Mouse (Mus musculus) heart, embryonic 16.5 days (tissue): Measurements from ENCODE around the gene Retn. TPM values are rescaled to one million over a fixed set of nuclear protein-coding genes. Genes with fewer than 3 reads are reported as not detected.

Experiments used
- ATAC-seq: fragments of 200-750 bp; cut with Nextera tagmentation; replicated peaks from 2 replicates; pipeline ENCODE4 v1.8.0; 2017; ENCODE audit warnings: moderate number of reproducible peaks; ENCODE audit not compliant: insufficient read depth, low FRiP score; ENCODE audit errors: extremely low read depth
- H3K27ac ChIP-seq: fragments of 300-500 bp; sonication (generic); 2 replicates; pipeline ENCODE4 v1.5.1; 2014; ENCODE audit warnings: mild to moderate bottlenecking, low read length, control low read depth, moderate library complexity
- H3K27me3 ChIP-seq: fragments of 300-500 bp; sonication (generic); 2 replicates; pipeline ENCODE4 v1.6.1; 2014; ENCODE audit warnings: low read length, mixed read lengths; ENCODE audit not compliant: control insufficient read depth, insufficient read depth
- H3K36me3 ChIP-seq: fragments of 300-500 bp; sonication (generic); 2 replicates; pipeline ENCODE4 v1.6.1; 2014; ENCODE audit not compliant: control insufficient read depth, insufficient read depth
- H3K4me1 ChIP-seq: fragments of 300-500 bp; sonication (generic); 2 replicates; pipeline ENCODE4 v1.6.1; 2014; ENCODE audit warnings: low read length, mixed read lengths; ENCODE audit not compliant: control insufficient read depth, insufficient read depth
- H3K4me2 ChIP-seq: fragments of 300-500 bp; sonication (generic); 2 replicates; pipeline ENCODE4 v1.6.1; 2014; ENCODE audit warnings: low read depth, mild to moderate bottlenecking, control low read depth, low read length
- H3K4me3 ChIP-seq: fragments of 300-500 bp; sonication (generic); 2 replicates; pipeline ENCODE4 v1.5.1; 2014; ENCODE audit warnings: mild to moderate bottlenecking, control low read depth, low read length
- H3K9ac ChIP-seq: fragments of 300-500 bp; sonication (generic); 2 replicates; pipeline ENCODE4 v1.6.1; 2014; ENCODE audit warnings: low read length, control low read depth
- H3K9me3 ChIP-seq: fragments of 300-500 bp; sonication (generic); replicated peaks from 2 replicates; pipeline ENCODE4 v1.6.1; 2016; ENCODE audit warnings: low read length; ENCODE audit not compliant: control insufficient read depth
- WGBS: fragments of 180-500 bp; shearing (Covaris S2); extraction: QIAGEN DNeasy Blood & Tissue Kit; methylation state at CpG from one replicate; pipeline ENCODE4 v1.1.7; 2014; 5-methylcytosine and 5-hydroxymethylcytosine counted together
- polyA plus RNA-seq: library from polyadenylated mRNA; unstranded; fragments of >200 nt; fragmentation: Nextera tagmentation; extraction: Ambion mirVana; gene quantifications from 2 replicates; pipeline ENCODE4 v1.2.1, GENCODE M21; 2015

Retn gene
- polyA plus RNA-seq, 1 experiment from 2014 or later: not detected

DNA sequence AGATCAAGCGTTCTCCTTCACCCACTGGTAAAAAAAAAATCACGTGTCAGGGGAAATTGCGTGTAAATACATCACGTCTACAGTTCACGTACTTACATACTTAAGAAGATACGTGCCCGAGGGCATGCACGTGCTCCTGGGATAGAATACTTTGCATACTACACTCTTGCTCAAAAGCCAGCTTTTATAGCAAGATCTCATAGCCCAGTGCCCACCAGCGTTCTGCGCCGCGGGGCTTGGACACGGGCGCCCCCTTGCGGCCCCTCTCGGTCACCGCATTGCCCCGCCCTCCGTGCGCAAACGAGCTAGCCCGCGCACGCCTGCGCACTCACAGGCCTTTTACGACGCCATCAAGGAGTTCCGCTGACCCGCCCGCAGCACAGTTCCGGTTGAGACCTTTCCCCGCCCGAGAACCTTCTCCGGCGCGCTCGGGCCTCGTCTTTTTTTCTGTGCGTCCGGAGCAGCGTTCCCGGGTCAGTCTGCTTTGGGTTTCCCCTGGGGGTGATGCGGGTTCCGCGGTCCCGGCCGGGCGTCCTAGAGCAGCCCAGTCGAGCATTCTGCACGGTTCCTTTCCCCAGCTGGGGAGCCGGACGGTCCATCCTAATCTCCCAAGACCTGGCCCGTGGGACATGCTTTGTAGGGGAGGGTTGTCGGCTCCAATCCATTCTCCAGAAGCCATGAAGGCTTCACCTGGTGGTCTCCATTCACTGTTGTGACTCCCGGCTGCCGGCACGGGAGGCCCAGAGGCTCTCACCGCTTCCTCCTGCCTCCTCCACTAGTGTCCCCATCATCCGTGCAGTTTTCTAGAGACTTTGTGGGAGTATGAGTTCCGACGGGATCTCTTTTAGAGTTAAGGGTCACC, 20.8 kb downstream of the Retn start, which contains the start of gene Trappc5:
TSS of gene Trappc5 (plus strand) at position 169 of the 862 bp plus-strand sequence.
- Histone ChIP-seq H3K9me3 (no peaks in the 10 kb centered on the region), H3K4me1 (peaks cover 13% of the 10 kb centered on the region), H3K4me2 (peak within 1 kb of the TSS; percentile 89), H3K27me3 (no peaks in the 10 kb centered on the region), H3K4me3 (peak within 1 kb of the TSS; percentile 96), H3K27ac (peak within 1 kb of the TSS; percentile 91), H3K36me3 (peaks cover 22% of the 10 kb centered on the region), H3K9ac (peak within 1 kb of the TSS; percentile 97)
- ATAC-seq: peak; percentile 90
- WGBS: 1% methylated on average over 61 of the region's 61 CpGs

DNA sequence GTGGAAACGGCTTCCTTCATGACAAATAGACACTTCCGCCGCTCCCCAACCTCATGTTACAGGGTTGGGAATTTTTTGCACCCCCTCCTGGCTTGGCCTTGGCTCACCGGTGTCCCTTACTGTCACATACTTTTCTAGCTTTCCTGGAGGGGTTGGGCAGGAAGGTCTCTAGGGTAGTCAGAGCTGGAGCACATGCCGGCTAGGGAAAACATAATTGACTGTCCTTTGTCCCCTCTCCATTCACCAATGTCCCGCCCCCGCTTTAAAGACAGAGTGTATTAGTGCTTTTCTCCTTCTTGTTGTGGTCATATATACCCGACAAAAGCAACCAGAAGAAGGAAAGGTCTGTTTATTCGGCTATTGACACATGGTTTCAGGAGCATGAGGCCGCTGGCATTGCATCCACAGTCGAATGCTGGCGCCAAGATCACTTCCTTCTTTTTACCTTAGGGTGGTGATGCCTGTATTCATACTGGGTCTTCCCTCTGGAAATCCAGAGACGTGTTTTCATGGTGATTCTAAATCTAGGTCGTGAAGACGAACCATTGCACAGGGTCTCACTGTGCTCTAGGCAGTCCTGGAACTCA, 21.5 kb downstream of the Retn start:
- WGBS: 4% methylated on average over 15 of the region's 15 CpGs
- Histone ChIP-seq H3K4me1 (peaks cover 13% of the 10 kb centered on the region), H3K27ac (peak overlapping the region; percentile 91), H3K4me3 (peak overlapping the region; percentile 96), H3K9me3 (no peaks in the 10 kb centered on the region), H3K27me3 (no peaks in the 10 kb centered on the region), H3K9ac (peak overlapping the region; percentile 97), H3K4me2 (peak overlapping the region; percentile 89), H3K36me3 (peaks cover 24% of the 10 kb centered on the region)
- ATAC-seq: no peak

DNA sequence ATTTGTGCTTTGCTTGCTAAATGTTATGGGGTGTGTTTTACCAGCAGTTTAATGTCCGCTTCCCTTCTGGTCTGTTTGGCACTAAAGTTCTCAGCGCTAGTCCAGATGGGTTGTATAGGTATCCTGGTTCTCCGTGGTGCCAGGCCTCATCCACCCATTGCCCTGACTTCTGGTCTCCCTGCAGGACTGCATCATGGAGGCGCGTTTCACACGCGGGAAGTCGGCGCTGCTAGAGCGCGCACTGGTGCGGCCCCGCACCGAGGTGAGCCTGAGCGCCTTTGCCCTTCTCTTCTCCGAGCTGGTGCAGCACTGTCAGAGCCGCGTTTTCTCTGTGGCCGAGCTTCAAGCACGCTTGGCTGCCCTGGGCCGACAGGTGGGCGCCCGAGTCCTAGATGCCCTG, 23.3 kb downstream of the Retn start:
- Histone ChIP-seq H3K27me3 (no peaks in the 10 kb centered on the region), H3K4me3 (no peak overlapping the region), H3K4me1 (peaks cover 13% of the 10 kb centered on the region), H3K36me3 (peaks cover 24% of the 10 kb centered on the region), H3K9ac (no peak overlapping the region), H3K27ac (no peak overlapping the region), H3K4me2 (no peak overlapping the region), H3K9me3 (no peaks in the 10 kb centered on the region)
- no peak for ATAC-seq
- WGBS: 92% methylated on average over 23 of the region's 23 CpGs

GRCm38 (mm10) chr8:3679236-3679635, 23.7 kb downstream of the Retn start:
- H3K9me3 ChIP-seq: no peaks in the 10 kb centered on the region
- H3K4me3 ChIP-seq: no peak overlapping the region

GRCm38 (mm10) chr8:3679656-3680055, 24.1 kb downstream of the Retn start:
- ATAC-seq: no peak
- H3K27ac ChIP-seq: no peak overlapping the region
- 66% methylated on average over 5 of the region's 5 CpGs for WGBS

More at GRCm38 (mm10) chr8:3679236-3679635, 23.7 kb downstream of the Retn start:
- Histone ChIP-seq H3K27ac (no peak overlapping the region), H3K4me2 (no peak overlapping the region), H3K36me3 (peaks cover 24% of the 10 kb centered on the region), H3K27me3 (no peaks in the 10 kb centered on the region), H3K4me1 (peaks cover 13% of the 10 kb centered on the region), H3K9ac (no peak overlapping the region)
- ATAC-seq: no peak
- 94% methylated on average over 23 of the region's 23 CpGs for WGBS

GRCm38 (mm10) chr8:3682435-3682834, 26.9 kb downstream of the Retn start:
- no peak overlapping the region for H3K4me2 ChIP-seq
- no peaks in the 10 kb centered on the region for H3K27me3 ChIP-seq
- no peak for ATAC-seq
- no peak overlapping the region for H3K9ac ChIP-seq
- peaks cover 24% of the 10 kb centered on the region for H3K36me3 ChIP-seq
- no peak overlapping the region for H3K27ac ChIP-seq
- H3K4me3 ChIP-seq: no peak overlapping the region
- WGBS: 94% methylated on average over 5 of the region's 5 CpGs
- H3K9me3 ChIP-seq: no peaks in the 10 kb centered on the region
- peaks cover 6% of the 10 kb centered on the region for H3K4me1 ChIP-seq

More at GRCm38 (mm10) chr8:3679656-3680055, 24.1 kb downstream of the Retn start:
- Histone ChIP-seq H3K27me3 (no peaks in the 10 kb centered on the region), H3K36me3 (peaks cover 24% of the 10 kb centered on the region), H3K4me3 (no peak overlapping the region), H3K4me2 (no peak overlapping the region), H3K9ac (no peak overlapping the region), H3K9me3 (no peaks in the 10 kb centered on the region), H3K4me1 (peaks cover 13% of the 10 kb centered on the region)

DNA sequence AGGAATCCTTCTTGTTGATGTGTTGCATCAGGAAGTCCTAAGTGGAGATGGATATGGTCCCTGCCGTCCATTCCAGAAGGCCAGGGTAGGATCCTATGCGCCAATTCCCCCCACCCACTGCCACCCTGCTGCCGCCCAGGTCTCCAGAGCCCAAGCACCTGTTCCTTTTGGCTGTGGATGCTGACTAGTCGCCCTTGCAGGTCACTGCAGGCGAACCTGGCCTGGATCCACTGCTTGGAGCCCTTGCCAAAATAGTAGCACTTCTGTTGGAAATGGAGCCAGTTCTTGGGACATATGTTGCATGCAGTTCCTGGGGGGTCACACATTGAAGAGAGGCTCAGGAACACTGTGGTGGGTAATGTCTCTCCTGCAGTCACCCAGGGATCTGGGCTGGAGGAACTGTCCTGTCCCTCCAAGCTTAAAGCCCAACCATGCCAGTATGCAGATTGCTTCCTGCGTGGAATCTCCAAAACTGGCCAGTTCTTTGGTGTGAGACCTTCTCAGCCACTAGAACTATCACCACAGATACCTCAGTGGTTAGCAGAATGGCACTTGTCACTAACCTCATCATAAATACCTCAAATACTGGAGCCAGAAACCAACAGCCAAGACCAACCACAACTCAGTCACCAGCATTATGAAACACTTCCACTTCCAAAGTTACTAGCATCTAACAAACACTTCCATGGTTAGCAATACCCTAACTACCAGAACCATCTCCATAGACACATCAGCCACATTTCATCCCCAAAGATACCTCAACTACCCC, 28.0 kb downstream of the Retn start:
- 69% methylated on average over 6 of the region's 6 CpGs for WGBS
- Histone ChIP-seq H3K36me3 (peaks cover 24% of the 10 kb centered on the region), H3K4me1 (no peaks in the 10 kb centered on the region), H3K27me3 (no peaks in the 10 kb centered on the region), H3K27ac (no peak overlapping the region), H3K9ac (no peak overlapping the region), H3K4me3 (no peak overlapping the region), H3K9me3 (no peaks in the 10 kb centered on the region), H3K4me2 (no peak overlapping the region)
- ATAC-seq: no peak

DNA sequence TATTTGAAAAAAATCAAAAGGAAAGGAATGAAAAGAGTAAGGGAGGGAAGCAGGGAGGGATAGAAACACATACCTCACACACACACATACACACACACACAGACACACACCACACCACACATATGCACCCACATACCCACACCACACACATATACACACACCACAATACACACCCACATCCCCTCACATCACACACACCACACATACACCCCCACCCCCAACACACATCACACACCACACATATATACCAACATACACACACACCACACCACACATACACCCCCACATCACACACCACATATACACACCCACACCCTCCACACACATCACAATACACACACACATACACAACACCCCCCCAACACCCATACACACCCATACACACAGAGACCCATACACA, 29.0 kb downstream of the Retn start:
- no peaks in the 10 kb centered on the region for H3K27me3 ChIP-seq
- H3K9me3 ChIP-seq: no peaks in the 10 kb centered on the region
- H3K36me3 ChIP-seq: peaks cover 16% of the 10 kb centered on the region
- H3K9ac ChIP-seq: no peak overlapping the region
- H3K4me2 ChIP-seq: no peak overlapping the region
- H3K4me1 ChIP-seq: no peaks in the 10 kb centered on the region
- no peak overlapping the region for H3K27ac ChIP-seq
- no peak for ATAC-seq
- no peak overlapping the region for H3K4me3 ChIP-seq
